Mouse (Mus musculus) gonadal fat pad, adult 2 months (tissue): ENCODE measurements at regions not wholly inside any gene's neighbourhood (a gene's known extent, or its start where the extent isn't known, plus 50 kb on each side); places are given as distances from the start of the nearest gene placed in this dataset.

ENCODE experiments used
- DNase-seq: peaks from one replicate; pipeline ENCODE4 v3.0.0-alpha.2; 2012; ENCODE audit warnings: low read depth

DNA sequence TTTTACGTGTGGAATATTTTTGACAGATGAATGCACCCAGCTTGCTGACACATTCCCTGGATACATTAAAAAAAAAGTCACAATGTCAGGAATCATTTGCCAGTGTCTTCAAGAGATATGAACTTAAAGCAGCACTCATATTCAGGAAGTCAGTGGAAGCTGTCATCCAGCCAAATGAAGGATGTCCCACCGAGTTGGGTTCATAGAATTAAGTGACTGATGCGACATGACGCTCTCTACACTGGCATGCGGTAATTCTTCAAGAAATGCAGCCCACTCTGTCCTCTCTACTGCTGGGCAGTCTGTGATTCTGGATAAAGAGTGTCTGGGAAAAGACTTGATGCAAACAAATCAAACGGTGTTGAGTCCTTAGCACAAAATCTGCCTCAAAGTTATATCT, 463.9 kb downstream of the 1700129C05Rik start:
- DNase-seq = no peak

DNA sequence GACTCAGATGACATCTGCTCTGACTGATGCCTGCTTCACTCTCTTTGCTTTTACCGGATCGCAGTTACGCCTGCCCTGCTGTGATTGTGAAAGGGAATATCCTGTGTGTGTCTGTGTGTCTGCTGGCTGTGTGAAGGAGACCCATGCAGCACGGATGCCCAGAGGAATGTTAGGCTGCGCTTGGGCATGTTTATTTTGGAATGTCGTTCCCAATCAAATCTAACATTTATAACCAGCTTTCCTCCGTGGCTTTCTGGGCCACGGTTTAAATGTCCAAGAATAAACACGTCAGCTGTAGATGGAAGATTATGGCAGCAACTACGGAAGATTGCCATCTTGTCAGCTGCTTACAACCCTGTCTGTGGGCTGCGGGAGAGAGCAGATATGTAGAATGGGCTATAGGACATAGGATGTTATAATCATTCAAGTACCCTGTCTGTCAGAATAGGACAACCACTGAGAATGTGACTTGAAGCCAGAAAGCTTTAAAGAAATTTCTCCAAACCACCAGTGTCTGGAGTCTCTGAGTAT, 464.5 kb downstream of the 1700129C05Rik start:
- DNase-seq = no peak

DNA sequence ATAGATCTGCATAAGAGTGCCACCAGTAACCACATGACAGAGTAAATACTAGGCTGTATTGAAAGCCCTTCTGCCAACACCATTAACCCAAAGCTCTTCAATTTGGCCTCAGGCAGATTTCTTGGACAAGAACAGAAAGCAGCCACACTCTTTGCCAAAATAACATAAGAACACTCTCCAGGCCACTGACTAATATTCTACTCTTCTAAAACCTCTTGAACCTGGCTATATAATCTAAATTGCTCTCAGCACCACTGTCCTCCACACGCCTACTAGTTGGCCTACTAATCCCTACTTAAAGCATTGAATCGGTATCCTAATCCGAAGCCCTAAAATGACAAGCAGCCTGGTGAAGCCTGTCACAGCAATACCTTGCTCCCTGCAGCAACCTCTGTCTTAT, 467.5 kb downstream of the 1700129C05Rik start:
- peak; percentile 51 for DNase-seq

DNA sequence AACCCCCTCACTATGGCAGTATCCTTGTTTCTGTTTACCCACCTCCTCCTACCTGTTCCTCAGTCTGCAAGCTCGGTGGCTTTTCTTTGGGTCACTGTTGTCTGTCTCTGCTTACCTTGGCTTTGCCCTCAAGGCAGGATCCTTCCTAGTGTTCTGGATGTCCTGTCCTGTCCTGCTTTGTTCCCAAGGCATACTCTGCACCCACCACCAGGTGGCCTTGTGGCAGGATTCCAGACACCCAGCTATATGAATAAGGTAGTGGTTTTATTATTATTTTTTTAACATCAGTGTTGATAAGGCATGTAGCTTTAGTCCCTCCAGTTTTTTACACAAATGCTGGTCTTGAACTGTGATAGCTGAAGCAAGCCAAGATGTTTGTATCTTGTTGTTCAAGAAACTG, 478.7 kb downstream of the 1700129C05Rik start:
- no peak for DNase-seq

DNA sequence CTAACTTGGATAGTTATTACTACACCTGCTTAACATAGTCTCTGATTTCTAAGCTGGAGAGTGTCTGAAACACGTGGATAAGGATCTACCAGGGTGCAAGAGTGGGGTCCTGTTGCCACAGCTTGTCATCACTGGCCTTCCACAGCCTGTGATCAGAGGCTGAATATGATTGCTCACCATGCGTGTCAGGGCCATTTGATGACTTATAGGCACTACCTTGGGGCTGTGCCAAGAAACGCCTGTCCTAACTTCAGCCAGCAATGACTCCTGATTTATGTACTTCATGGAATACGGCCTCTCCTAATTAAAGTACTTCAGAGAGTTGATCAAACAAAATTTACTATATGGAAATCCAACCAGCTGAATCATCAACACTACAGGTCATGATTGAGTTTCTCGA, 480.1 kb downstream of the 1700129C05Rik start:
- DNase-seq = no peak

DNA sequence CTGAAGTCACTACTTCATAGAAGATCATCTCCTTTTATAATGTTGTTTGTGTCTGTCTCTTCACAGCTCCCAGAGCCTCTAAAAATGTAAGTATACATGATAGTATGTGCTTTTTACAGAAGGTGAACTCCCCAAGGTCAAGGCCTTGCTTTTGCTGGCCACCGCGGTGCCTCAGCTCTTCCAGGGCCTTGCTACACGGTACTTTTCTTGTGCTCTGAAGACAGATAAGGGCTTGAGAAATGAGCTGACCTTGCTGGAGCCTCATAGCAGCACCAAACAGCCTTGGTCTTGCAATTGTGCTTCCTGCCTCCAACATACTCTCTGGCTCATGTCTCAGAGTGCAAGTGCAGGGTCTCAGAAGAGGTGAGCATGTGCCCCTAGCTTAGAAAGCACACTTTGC, 481.3 kb downstream of the 1700129C05Rik start:
- DNase-seq = no peak

- no peak for DNase-seq
Observed at GRCm38 (mm10) chr14:58657263-58657662, 485.4 kb downstream of the 1700129C05Rik start.

- DNase-seq = no peak
Observed at GRCm38 (mm10) chr14:58656935-58657238, 485.8 kb downstream of the 1700129C05Rik start.

DNA sequence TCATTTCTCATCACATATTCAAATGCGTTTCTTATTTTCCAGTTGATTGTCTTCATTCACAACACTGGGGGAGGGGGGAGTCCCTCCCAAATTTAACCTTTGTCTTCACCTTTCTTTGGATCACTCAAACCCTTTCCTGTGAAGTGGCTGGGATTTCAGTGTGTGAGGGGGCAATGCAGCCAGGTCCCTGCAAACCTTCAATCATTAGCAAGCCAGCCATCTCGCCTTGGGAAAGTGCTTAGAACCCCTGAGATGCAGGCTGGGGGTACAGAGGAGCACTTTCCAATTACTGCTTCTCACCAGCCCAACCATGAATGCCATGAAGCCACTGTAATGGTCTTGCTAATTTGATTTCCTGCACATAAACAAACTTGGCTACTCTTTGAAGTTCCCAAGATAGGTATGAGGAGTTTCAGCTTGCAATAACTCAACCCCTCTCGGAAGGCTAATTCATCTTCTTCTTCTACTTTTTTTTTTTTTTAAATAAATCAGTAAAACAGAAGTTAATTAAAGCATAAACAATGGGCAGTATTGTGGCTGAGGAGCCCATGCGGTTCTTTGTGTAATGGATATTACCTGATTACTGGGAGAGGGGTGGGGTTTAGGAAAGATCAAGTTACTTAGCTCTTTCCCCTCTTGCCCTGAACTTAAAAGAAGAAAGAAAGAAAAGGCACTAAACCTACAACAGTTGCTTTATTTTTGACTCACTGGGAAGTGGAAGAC, 486.3 kb downstream of the 1700129C05Rik start:
- DNase-seq = no peak

DNA sequence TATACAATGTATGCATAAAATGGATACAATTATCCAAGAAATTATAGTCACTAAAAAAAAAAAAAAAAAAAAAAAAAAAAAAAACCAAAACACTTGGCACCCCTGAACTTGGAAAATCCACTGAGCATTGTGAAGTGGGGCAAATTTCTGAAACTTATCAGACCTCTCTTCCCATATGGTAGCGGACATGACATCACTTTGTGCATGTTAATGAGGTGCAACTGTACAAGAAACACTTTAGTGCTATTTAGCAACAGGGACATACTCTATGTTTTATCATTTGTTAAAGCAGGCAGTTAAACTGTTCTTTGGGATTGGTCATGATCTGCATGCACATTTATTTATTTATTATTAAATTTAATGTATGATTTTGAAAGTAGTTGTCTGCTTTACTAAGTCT, 489.7 kb downstream of the 1700129C05Rik start:
- DNase-seq = no peak

- DNase-seq = no peak
Observed at GRCm38 (mm10) chr14:58652004-58652403, 490.7 kb downstream of the 1700129C05Rik start.

DNA sequence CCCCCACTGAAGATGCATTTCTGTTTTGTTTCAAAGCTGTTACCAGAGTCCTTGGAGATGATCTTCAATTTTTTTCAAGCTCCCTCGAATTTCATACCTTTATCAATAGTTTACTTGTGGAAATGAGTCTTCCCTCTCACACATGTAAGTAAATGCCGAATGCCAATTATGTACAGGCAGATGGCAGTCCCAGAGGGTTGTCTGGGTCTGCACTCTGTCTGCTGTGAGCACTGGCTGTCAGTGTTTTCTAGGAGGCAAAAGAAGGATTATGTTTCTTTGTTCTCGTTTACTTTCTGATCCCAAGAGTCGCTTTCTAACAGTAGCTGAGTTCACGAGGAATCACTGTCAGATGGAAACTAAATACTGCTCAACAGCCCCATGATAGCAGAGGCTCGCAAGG, 491.5 kb downstream of the 1700129C05Rik start:
- no peak for DNase-seq

- DNase-seq = no peak
Observed at GRCm38 (mm10) chr14:58638337-58638696, 504.4 kb downstream of the 1700129C05Rik start.

DNA sequence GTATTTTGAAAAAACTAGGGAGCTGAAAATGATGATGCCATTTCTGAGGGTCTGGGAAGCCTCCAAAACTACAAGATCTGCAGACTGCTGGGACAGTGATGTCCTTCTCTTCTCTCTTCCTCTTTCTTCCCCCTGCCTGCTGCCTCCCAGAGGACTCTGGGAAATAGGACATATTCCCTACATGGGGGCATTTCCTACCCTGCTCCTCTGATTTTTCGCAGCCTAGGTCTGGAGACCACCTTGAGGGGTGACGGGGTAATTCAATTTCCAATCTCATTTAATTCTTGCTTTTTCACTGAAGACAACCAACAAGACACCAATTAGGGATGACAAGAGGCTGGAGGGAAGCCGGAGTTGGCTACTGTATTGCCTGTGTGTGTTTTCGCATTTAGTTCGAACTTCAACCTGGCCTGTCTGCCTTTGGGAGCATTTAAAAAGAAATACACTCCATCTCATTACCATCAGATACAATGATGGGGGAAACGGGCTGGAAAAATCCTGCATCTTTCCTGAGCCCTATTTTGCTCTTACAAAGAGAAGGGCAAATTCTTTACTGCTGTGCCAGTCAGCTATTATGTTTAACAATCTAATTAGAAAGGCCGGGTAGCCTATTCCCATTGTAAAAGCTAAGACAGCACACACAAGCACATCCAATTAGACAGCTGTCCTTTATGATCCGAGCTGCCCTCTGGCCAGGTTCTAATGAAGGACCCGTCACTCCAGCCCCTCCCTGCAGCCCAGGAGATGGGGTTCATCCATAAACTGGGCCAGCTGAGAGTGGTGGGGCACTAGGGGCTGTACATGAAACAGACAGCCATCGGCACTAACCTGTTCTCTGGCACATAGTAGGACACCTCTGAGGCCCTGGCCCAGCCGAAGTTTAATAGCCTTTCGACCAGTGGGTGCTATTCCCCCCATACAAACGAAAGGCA, 505.0 kb downstream of the 1700129C05Rik start:
- no peak for DNase-seq

DNA sequence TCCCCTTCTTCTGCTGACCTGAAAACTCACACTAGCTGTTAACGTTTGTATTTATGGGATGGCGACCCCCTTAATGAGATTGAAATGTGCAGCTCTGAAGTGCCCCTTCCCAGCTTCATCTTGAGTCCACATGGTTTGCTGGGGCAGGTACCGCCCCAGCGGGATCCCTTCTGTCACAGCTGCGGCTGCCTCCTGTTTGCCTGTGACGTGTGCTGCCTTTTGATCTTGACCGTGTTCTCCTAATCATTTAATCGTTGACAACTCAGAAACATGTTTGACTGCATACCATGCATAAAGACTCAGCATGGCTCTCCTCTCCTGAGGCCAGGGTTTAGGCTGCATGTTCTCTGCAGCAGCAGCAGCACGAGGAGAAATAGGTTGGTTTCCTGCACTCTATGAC, 511.5 kb downstream of the 1700129C05Rik start:
- DNase-seq = no peak

GRCm38 (mm10) chr14:58628266-58628665, 514.4 kb downstream of the 1700129C05Rik start:
- DNase-seq = no peak

GRCm38 (mm10) chr14:58626506-58627256, 516.0 kb downstream of the 1700129C05Rik start:
- no peak for DNase-seq

DNA sequence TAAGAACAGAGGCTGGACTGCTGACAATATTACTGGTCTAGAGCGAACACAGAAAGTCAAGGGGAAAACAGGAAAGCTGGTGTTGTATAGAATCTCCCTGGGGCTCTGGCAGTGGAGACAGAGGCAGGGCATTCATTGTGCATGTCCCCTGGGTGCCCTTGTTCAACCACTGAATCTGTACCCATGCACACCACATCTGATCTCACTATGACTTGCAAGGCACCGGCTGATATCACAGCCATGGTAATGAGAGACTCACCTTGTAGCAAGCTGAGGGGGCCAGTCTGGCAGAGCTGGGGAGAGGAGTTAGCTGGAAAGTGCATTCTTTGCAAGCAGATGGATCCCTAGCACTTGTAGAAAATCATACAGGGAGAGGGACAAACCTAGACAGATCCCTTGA, 522.5 kb downstream of the 1700129C05Rik start:
- DNase-seq = no peak

DNA sequence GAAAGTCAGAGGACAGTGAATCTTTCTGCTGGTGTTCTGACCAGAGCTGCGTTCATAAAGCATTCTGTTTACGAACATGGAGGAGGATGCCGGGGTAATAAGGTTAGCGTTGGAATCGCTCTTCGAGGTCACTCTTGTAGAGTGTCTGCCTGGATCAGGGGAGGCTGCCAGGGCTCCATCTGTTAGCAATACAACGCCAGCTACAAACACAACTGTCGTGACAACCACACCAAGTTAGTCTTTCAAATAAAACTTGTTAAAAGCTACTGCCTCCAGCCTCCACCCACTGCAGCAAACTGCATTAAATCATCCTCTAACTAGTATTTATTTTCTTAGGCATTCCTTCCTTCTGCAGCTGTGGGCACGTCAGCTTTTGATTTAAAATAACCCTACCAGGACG, 525.0 kb downstream of the 1700129C05Rik start:
- no peak for DNase-seq

GRCm38 (mm10) chr14:58608216-58608615, 534.5 kb downstream of the 1700129C05Rik start:
- no peak for DNase-seq

- no peak for DNase-seq
Observed at GRCm38 (mm10) chr14:58607734-58608133, 535.0 kb downstream of the 1700129C05Rik start.

DNA sequence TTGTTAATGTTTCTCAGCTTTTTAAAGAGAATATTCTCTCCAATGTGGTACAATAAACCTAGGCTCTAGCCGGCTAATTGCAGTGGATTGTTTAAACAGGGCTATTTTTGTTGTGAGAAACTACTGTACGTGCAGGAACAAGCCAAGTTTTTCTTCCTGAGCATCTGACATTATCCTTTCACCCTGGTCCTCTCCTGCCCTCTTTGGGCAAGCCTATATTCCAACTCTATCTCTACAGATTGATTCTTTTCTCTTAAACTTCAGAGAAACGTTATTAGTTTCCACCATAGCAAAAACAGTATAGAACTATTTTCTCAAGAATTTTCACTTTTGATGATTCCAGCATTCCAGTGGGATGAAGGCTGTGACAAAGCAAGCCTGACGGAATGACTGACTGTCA, 535.2 kb downstream of the Fgf9 start:
- DNase-seq = no peak
